Comparison of ENCODE assay signal across 14 mouse cellular contexts in the genomic region with DNA sequence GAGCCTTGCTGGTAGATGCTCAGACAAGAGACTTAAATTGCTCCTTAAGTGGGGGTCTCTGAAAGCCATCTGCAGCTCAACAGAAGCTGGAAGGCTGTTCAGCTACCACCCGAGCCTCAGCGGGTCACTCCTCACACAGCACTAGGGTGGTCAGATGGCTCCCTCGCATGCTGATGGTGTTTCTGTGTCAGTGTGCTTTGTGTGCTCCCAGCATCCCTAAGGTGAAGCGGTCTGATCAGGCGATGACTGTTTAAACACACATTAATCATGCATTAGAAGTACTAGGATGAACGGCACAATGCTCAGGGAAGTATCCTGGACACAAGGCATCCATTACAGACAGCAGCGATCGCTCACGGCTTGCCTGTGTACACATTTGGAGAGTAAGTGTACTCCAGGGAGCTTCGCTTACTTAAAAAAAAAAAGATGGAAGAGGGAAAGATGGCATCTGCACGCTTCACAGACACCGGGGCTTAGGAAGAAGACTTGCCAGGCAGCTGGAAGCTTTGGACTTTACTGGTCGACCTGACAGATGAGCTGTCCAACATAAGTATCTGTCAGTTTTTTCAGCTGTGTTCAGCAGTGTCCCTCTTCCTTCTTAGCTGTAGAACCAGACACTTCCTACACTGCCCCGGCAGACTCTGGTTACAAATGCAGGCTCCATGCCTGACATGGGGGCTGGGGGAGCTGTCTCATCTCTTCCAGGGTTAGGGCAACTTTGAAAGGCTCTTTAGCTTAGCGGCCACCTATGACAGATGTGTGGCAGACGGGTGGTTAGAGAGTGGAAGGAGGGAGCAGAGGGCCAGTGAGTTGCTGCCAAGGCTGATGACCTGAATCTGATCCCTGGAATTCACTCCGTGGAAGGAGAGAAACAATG.
DNase-seq lines count a peak whose midpoint lies in the region; ATAC-seq lines count a peak whose summit lies in the region.
"Had no signal": no experiment of that assay in that cellular context is flagged by ENCODE, and none has a peak within 500 bp of the region (broad histone marks: within the 10 kb centered on the region; RNA-seq: fewer than 3 reads in every experiment).

No protein-coding gene starts in this region.

- H3K27ac ChIP-seq in embryonic facial prominence, embryonic 14.5 days (replicated peaks; ENCODE audit: low read depth, low read length): no peak overlapping the region
- peak overlapping the region; percentile 52 for H3K27ac ChIP-seq in midbrain, embryonic 13.5 days
- H3K27ac ChIP-seq: lung, embryonic 15.5 days; stomach, postnatal 0 days had no signal

- H3K9ac ChIP-seq in embryonic facial prominence, embryonic 14.5 days (ENCODE audit: low read depth, low read length): no peak overlapping the region
- H3K9ac ChIP-seq in midbrain, embryonic 13.5 days (replicated peaks): 0 out of 2 replicates have a peak overlapping the region, but pooled peaks have one; percentile 1
- H3K9ac ChIP-seq: lung, embryonic 15.5 days had no signal

- intact Hi-C loops in gastrocnemius, postnatal 36 days (cut with DNase I): no loop called here

- DNase-seq in frontal cortex, postnatal 36 days (ENCODE audit: low spot score in 2 of 2): no peak
- peak; percentile 34 for DNase-seq in 3T3-L1 (ENCODE audit: low read depth, low spot score)
- peak; percentile 28 for DNase-seq in embryonic facial prominence, embryonic 14.5 days (ENCODE audit: low spot score)
- no peak for DNase-seq in layer of hippocampus, postnatal 25 days (ENCODE audit: extremely low spot score in 1 of 2, low spot score in 1 of 2)
- DNase-seq in urinary bladder, adult 18-20 months (ENCODE audit: low spot score in 2 of 2): no peak
- no peak for DNase-seq in gastrocnemius, postnatal 36 days
- DNase-seq: cerebellum, adult 11-12 months; heart, adult 18-20 months; right cerebral cortex, postnatal 4 days had no signal

- no peaks in the 10 kb centered on the region for H3K27me3 ChIP-seq in embryonic facial prominence, embryonic 14.5 days (replicated peaks; ENCODE audit: control insufficient read depth, insufficient read depth, low read length)
- no peaks in the 10 kb centered on the region for H3K27me3 ChIP-seq in midbrain, embryonic 13.5 days
- H3K27me3 ChIP-seq: lung, embryonic 15.5 days had no signal

- H3K9me3 ChIP-seq in embryonic facial prominence, embryonic 14.5 days (ENCODE audit: control insufficient read depth, low read length): peaks cover 3% of the 10 kb centered on the region; the same call in 1 of the 2 replicates
- no peaks in the 10 kb centered on the region for H3K9me3 ChIP-seq in midbrain, embryonic 13.5 days
- H3K9me3 ChIP-seq: lung, embryonic 15.5 days had no signal

- 45% methylated on average over 17 of the region's 17 CpGs for WGBS in embryonic facial prominence, embryonic 14.5 days
- WGBS in midbrain, embryonic 13.5 days: 52% methylated on average over 17 of the region's 17 CpGs

- H3K4me2 ChIP-seq in embryonic facial prominence, embryonic 14.5 days (ENCODE audit: low read depth, low read length): no peak overlapping the region
- no peak overlapping the region for H3K4me2 ChIP-seq in midbrain, embryonic 13.5 days (replicated peaks)
- H3K4me2 ChIP-seq: lung, embryonic 15.5 days had no signal

- H3K36me3 ChIP-seq in embryonic facial prominence, embryonic 14.5 days (ENCODE audit: control insufficient read depth, insufficient read depth, low read length): no peaks in the 10 kb centered on the region
- H3K36me3 ChIP-seq in midbrain, embryonic 13.5 days: no peaks in the 10 kb centered on the region
- H3K36me3 ChIP-seq: lung, embryonic 15.5 days had no signal

- peak; percentile 17; the same call in 1 of the 2 replicates for ATAC-seq in frontal cortex, adult (ENCODE audit: low TSS enrichment)
- peak; percentile 31; the same call in 1 of the 2 replicates for ATAC-seq in embryonic facial prominence, embryonic 14.5 days (ENCODE audit: low read depth)
- 0 out of 2 replicates have a peak, but pooled peaks have one; percentile 53 for ATAC-seq in midbrain, embryonic 13.5 days
- ATAC-seq: forebrain, embryonic 14.5 days had no signal

- no peaks in the 10 kb centered on the region for H3K4me1 ChIP-seq in embryonic facial prominence, embryonic 14.5 days (ENCODE audit: control insufficient read depth, insufficient read depth, low read length)
- peaks cover 36% of the 10 kb centered on the region for H3K4me1 ChIP-seq in midbrain, embryonic 13.5 days (replicated peaks)

- no peak overlapping the region for H3K4me3 ChIP-seq in embryonic facial prominence, embryonic 14.5 days (ENCODE audit: low read depth, low read length)
- H3K4me3 ChIP-seq in midbrain, embryonic 13.5 days (replicated peaks): no peak overlapping the region
- H3K4me3 ChIP-seq: lung, embryonic 15.5 days had no signal

Comparison
In these comparisons a context has a peak if more than half of its experiments do, and no peak if none do; other contexts are left out.
1. DNase-seq: peak in 3T3-L1 (single experiment) and embryonic facial prominence, embryonic 14.5 days (single experiment); none in frontal cortex, postnatal 36 days (0 of 2), layer of hippocampus, postnatal 25 days (0 of 2), urinary bladder, adult 18-20 months (0 of 2) and gastrocnemius, postnatal 36 days (0 of 2).
2. Peak in every context shown above with its lines, with median percentiles within 50 percentile points of each other: ATAC-seq.